Comparison of ENCODE assay signal across 12 mouse cellular contexts in the genomic region with DNA sequence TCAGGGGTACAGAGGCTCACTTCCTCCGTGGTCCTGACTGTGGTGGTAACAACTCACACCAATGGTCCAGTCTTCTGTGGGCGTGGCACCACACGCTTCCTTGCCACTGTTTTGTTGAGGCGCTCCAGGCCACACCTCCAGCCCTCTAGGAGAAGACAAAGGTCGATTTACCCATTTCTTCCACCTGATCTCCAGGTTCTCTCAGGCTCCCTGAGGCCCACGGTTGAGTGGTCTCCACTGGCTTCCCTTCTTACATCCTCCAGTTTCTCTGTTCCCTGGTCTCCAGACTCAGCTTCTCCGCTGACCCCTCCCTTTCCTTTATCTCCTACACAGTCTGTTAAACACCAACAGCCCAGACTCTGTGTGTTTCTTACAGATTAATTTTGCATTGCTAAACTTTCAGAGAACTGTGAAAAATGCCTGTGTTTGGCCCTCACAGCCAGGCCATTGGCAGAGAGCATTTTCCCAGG. TPM values are rescaled to one million over a fixed set of nuclear protein-coding genes. Genes with fewer than 3 reads are reported as not detected.
DNase-seq lines count a peak whose midpoint lies in the region; ATAC-seq lines count a peak whose summit lies in the region.
"Had no signal": no experiment of that assay in that cellular context is flagged by ENCODE, and none has a peak within 500 bp of the region (broad histone marks: within the 10 kb centered on the region; RNA-seq: fewer than 3 reads in every experiment).

No protein-coding gene starts in this region.

- H3K9me3 ChIP-seq in embryonic facial prominence, embryonic 10.5 days: no peaks in the 10 kb centered on the region
- H3K9me3 ChIP-seq in liver, embryonic 12.5 days (replicated peaks): no peaks in the 10 kb centered on the region
- no peaks in the 10 kb centered on the region for H3K9me3 ChIP-seq in stomach, embryonic 16.5 days (replicated peaks; ENCODE audit: control insufficient read depth, low read length)

- no peak overlapping the region for H3K4me3 ChIP-seq in embryonic facial prominence, embryonic 10.5 days
- peak overlapping the region; percentile 30 for H3K4me3 ChIP-seq in liver, embryonic 12.5 days
- H3K4me3 ChIP-seq in stomach, embryonic 16.5 days (replicated peaks; ENCODE audit: low read length): no peak overlapping the region

- peak; percentile 11 for DNase-seq in kidney, adult 11 months
- no peak for DNase-seq in kidney, adult 18-20 months
- no peak for DNase-seq in embryonic facial prominence, embryonic 10.5 days (ENCODE audit: low spot score)
- no peak for DNase-seq in frontal cortex, postnatal 14 days (ENCODE audit: low spot score in 2 of 2)
- DNase-seq: cerebellum, postnatal 36 days; right cerebral cortex, postnatal 4 days; thymus, postnatal 14 days had no signal

- H3K4me1 ChIP-seq in embryonic facial prominence, embryonic 10.5 days: no peaks in the 10 kb centered on the region
- H3K4me1 ChIP-seq in liver, embryonic 12.5 days: peaks cover 90% of the 10 kb centered on the region
- H3K4me1 ChIP-seq in stomach, embryonic 16.5 days (ENCODE audit: control insufficient read depth, insufficient read depth, low read length): peaks cover 6% of the 10 kb centered on the region; the same call in 1 of the 2 replicates

- 0 out of 2 replicates have a peak overlapping the region, but pooled peaks have one; percentile 14 for H3K27ac ChIP-seq in embryonic facial prominence, embryonic 10.5 days (replicated peaks)
- peak overlapping the region; percentile 95 for H3K27ac ChIP-seq in liver, embryonic 12.5 days
- H3K27ac ChIP-seq in stomach, embryonic 16.5 days (ENCODE audit: low read length): no peak overlapping the region

- no peaks in the 10 kb centered on the region for H3K27me3 ChIP-seq in embryonic facial prominence, embryonic 10.5 days (replicated peaks; ENCODE audit: low read depth, poor library complexity, severe bottlenecking)
- no peaks in the 10 kb centered on the region for H3K27me3 ChIP-seq in liver, embryonic 12.5 days (replicated peaks)
- no peaks in the 10 kb centered on the region for H3K27me3 ChIP-seq in stomach, embryonic 16.5 days (ENCODE audit: control insufficient read depth, insufficient read depth, low read length)

- H3K4me2 ChIP-seq in liver, embryonic 12.5 days: peak overlapping the region; percentile 62
- no peak overlapping the region for H3K4me2 ChIP-seq in stomach, embryonic 16.5 days (ENCODE audit: low read depth, low read length)

- peak overlapping the region; percentile 58 for H3K9ac ChIP-seq in liver, embryonic 12.5 days
- H3K9ac ChIP-seq in stomach, embryonic 16.5 days (ENCODE audit: low read length): no peak overlapping the region

- H3K36me3 ChIP-seq in embryonic facial prominence, embryonic 10.5 days (replicated peaks): no peaks in the 10 kb centered on the region
- peaks cover 2% of the 10 kb centered on the region; the same call in 1 of the 2 replicates for H3K36me3 ChIP-seq in liver, embryonic 12.5 days
- H3K36me3 ChIP-seq in stomach, embryonic 16.5 days (ENCODE audit: control insufficient read depth, insufficient read depth, low read length): no peaks in the 10 kb centered on the region

- WGBS in embryonic facial prominence, embryonic 10.5 days: 76% methylated on average over 7 of the region's 7 CpGs
- WGBS in liver, embryonic 12.5 days (ENCODE audit: insufficient replicate concordance): 26% methylated on average over 7 of the region's 7 CpGs
- 55% methylated on average over 7 of the region's 7 CpGs for WGBS in stomach, embryonic 16.5 days

- ATAC-seq in liver, embryonic 12.5 days: peak; percentile 92
- peak; percentile 35; the same call in 1 of the 2 replicates for ATAC-seq in stomach, embryonic 16.5 days (ENCODE audit: insufficient read depth, low FRiP score)
- ATAC-seq in monocyte, adult 5-6 weeks (replicated peaks; ENCODE audit: insufficient number of reproducible peaks, low FRiP score, low TSS enrichment, poor library complexity, severe bottlenecking): no peak
- no peak for ATAC-seq in frontal cortex, adult (ENCODE audit: low TSS enrichment)
- ATAC-seq: lung, postnatal 0 days had no signal

RNA-seq across cellular contexts. Expression of gene Vwf, which starts 18.3 kb away (rescaled TPM):
- 5.5 and 8.6 TPM in 2 replicates for polyA plus RNA-seq in embryonic facial prominence, embryonic 10.5 days (2016; fragmentation: Nextera tagmentation; extraction: Ambion mirVana)
- 19.2 and 21.5 TPM in 2 replicates for polyA plus RNA-seq in liver, embryonic 12.5 days (2016; fragmentation: Nextera tagmentation; extraction: Ambion mirVana)
- 5.4 and 6.9 TPM in 2 replicates for polyA plus RNA-seq in stomach, embryonic 16.5 days (2015; fragmentation: Nextera tagmentation; extraction: Ambion mirVana)
- 6.4 to 37.1 TPM (median 9.9 TPM) in 3 replicates for total RNA-seq in monocyte, adult 5-6 weeks (2017)

Comparison
In these comparisons a context has a peak if more than half of its experiments do, and no peak if none do; other contexts are left out.
1. ATAC-seq: peak in liver, embryonic 12.5 days (single experiment) and stomach, embryonic 16.5 days (single experiment); none in monocyte, adult 5-6 weeks (single experiment) and frontal cortex, adult (single experiment).